26 mouse cellular contexts compared by ENCODE assay signal in genomic region chr12:52944274-52944673, GRCm38 (mm10).
"Had no signal": no experiment of that assay in that cellular context is flagged by ENCODE, and none has a peak within 500 bp of the region (broad histone marks: within the 10 kb centered on the region; RNA-seq: fewer than 3 reads in every experiment).

No protein-coding gene starts in this region.

- H3K36me3 ChIP-seq: heart, embryonic 15.5 days; hindbrain, embryonic 12.5 days; intestine, embryonic 15.5 days; kidney, embryonic 15.5 days; limb, embryonic 10.5 days; limb, embryonic 12.5 days; liver, embryonic 13.5 days had no signal

- H3K4me1 ChIP-seq: heart, embryonic 15.5 days; intestine, embryonic 15.5 days; kidney, embryonic 15.5 days; liver, embryonic 13.5 days had no signal

- H3K4me3 ChIP-seq: heart, adult 2 months; heart, embryonic 13.5 days; heart, embryonic 15.5 days; hindbrain, embryonic 10.5 days; hindbrain, embryonic 12.5 days; intestine, embryonic 15.5 days; kidney, embryonic 15.5 days; layer of hippocampus, adult 2 months; left cerebral cortex, adult 2 months; limb, embryonic 10.5 days; limb, embryonic 12.5 days; liver, embryonic 13.5 days had no signal

- H3K4me2 ChIP-seq: heart, embryonic 11.5 days; heart, embryonic 13.5 days; heart, embryonic 15.5 days; hindbrain, embryonic 12.5 days; hindbrain, embryonic 14.5 days; intestine, embryonic 15.5 days; kidney, embryonic 15.5 days; limb, embryonic 12.5 days; liver, embryonic 11.5 days; liver, embryonic 13.5 days had no signal

- ATAC-seq: inflammation-experienced regulatory T-cells, adult 6 months; intestine, embryonic 15.5 days; intestine, postnatal 0 days had no signal

- DNase-seq: gastrocnemius, postnatal 14 days; heart, adult 2 months; heart, postnatal 14 days; heart, postnatal 4 days; kidney, adult 2 months; kidney, adult 9 months; kidney, postnatal 10 days; kidney, postnatal 25 days; kidney, postnatal 4 days; liver; liver, embryonic 13.5 days had no signal

- H3K27ac ChIP-seq: heart, adult 2 months; heart, embryonic 13.5 days; heart, embryonic 15.5 days; hindbrain, embryonic 10.5 days; hindbrain, embryonic 12.5 days; hindbrain, embryonic 14.5 days; intestine, embryonic 15.5 days; kidney, embryonic 15.5 days; layer of hippocampus, adult 2 months; left cerebral cortex, adult 2 months; limb, embryonic 10.5 days; limb, embryonic 12.5 days; liver, embryonic 13.5 days had no signal

- H3K9me3 ChIP-seq: heart, embryonic 13.5 days; heart, embryonic 15.5 days; hindbrain, embryonic 10.5 days; hindbrain, embryonic 12.5 days; intestine, embryonic 15.5 days; kidney, embryonic 15.5 days; limb, embryonic 10.5 days; limb, embryonic 12.5 days; liver, embryonic 13.5 days had no signal

- H3K27me3 ChIP-seq: heart, embryonic 13.5 days; heart, embryonic 15.5 days; hindbrain, embryonic 12.5 days; intestine, embryonic 15.5 days; kidney, embryonic 15.5 days; liver, embryonic 13.5 days had no signal

- H3K9ac ChIP-seq: heart, embryonic 13.5 days; heart, embryonic 15.5 days; hindbrain, embryonic 12.5 days; hindbrain, embryonic 14.5 days; intestine, embryonic 15.5 days; kidney, embryonic 15.5 days; limb, embryonic 12.5 days; liver, embryonic 13.5 days had no signal
